Mouse (Mus musculus) intestine, embryonic 14.5 days (tissue): Measurements from ENCODE around the gene Celf1. TPM values are rescaled to one million over a fixed set of nuclear protein-coding genes. Genes with fewer than 3 reads are reported as not detected.

Experiments used
- ATAC-seq: fragments of 200-750 bp; cut with Nextera tagmentation; replicated peaks from 2 replicates; pipeline ENCODE4 v1.8.0; 2017; ENCODE audit warnings: low read depth, moderate number of reproducible peaks, moderate TSS enrichment, moderate library complexity; ENCODE audit not compliant: low FRiP score, low TSS enrichment
- DNase-seq: peaks from one replicate; pipeline ENCODE4 v3.0.0-alpha.2; 2018; ENCODE audit warnings: low spot score
- H3K27ac ChIP-seq: fragments of 300-500 bp; sonication (generic); 2 replicates; pipeline ENCODE4 v1.5.1; 2014; ENCODE audit warnings: low read depth, mild to moderate bottlenecking, control low read depth
- H3K27me3 ChIP-seq: fragments of 300-500 bp; sonication (generic); replicated peaks from 2 replicates; pipeline ENCODE4 v1.6.1; 2014; ENCODE audit warnings: low read length, control low read depth; ENCODE audit not compliant: control insufficient read depth, insufficient read depth
- H3K36me3 ChIP-seq: fragments of 300-500 bp; sonication (generic); 2 replicates; pipeline ENCODE4 v1.6.1; 2014; ENCODE audit warnings: low read length, control low read depth; ENCODE audit not compliant: control insufficient read depth, insufficient read depth
- H3K4me1 ChIP-seq: fragments of 300-500 bp; sonication (generic); replicated peaks from 2 replicates; pipeline ENCODE4 v1.6.1; 2014; ENCODE audit warnings: low read length, control low read depth, mixed read lengths; ENCODE audit not compliant: control insufficient read depth, insufficient read depth
- H3K4me2 ChIP-seq: fragments of 300-500 bp; sonication (generic); 2 replicates; pipeline ENCODE4 v1.6.1; 2014; ENCODE audit warnings: low read length
- H3K4me3 ChIP-seq: fragments of 300-500 bp; sonication (generic); 2 replicates; pipeline ENCODE4 v1.5.1; 2014; ENCODE audit warnings: low read depth, low read length, control low read depth, mixed read lengths
- H3K9ac ChIP-seq: fragments of 300-500 bp; sonication (generic); 2 replicates; pipeline ENCODE4 v1.6.1; 2014; ENCODE audit warnings: mild to moderate bottlenecking, low read length
- H3K9me3 ChIP-seq: fragments of 300-500 bp; sonication (generic); 2 replicates; pipeline ENCODE4 v1.6.1; 2016; ENCODE audit warnings: low read length, control low read depth; ENCODE audit not compliant: control insufficient read depth
- WGBS: fragments of 180-500 bp; shearing (Covaris S2); extraction: QIAGEN DNeasy Blood & Tissue Kit; methylation state at CpG from one replicate; pipeline ENCODE4 v1.1.7; 2014; 5-methylcytosine and 5-hydroxymethylcytosine counted together
- polyA plus RNA-seq: library from polyadenylated mRNA; unstranded; fragments of >200 nt; fragmentation: Nextera tagmentation; extraction: Ambion mirVana; gene quantifications from 2 replicates; pipeline ENCODE4 v1.2.1, GENCODE M21; 2014

Gene Celf1
- polyA plus RNA-seq, 1 experiment from 2014 or later: 70.6 TPM

DNA sequence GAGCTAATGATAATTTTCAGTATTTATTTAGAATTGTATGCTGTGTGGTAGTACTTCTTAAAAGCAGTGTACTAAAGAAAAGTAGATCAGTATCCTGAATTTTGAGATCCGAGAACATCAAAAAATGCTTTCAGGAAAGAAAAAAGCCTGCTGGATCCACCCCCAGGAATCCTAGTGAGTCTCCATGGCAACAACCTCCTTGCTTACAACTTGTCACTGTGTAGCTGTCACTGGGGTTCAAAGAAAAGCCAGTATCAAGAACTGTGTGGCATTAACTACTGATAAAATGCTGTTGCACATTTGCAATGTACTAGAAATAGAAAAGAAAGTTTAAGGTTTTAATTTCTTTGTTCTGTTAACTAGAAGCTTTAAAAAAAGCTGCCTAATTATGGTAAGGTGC, 15.9 kb downstream of the Celf1 start:
- H3K27me3 ChIP-seq: no peaks in the 10 kb centered on the region
- H3K4me2 ChIP-seq: no peak overlapping the region
- H3K4me1 ChIP-seq: no peaks in the 10 kb centered on the region
- H3K27ac ChIP-seq: no peak overlapping the region
- no peak overlapping the region for H3K4me3 ChIP-seq
- ATAC-seq (no peak), DNase-seq (no peak)
- H3K9me3 ChIP-seq: no peaks in the 10 kb centered on the region
- peaks cover 7% of the 10 kb centered on the region; the same call in 1 of the 2 replicates for H3K36me3 ChIP-seq
- WGBS: 73% methylated on average over 1 of the region's 1 CpGs
- no peak overlapping the region for H3K9ac ChIP-seq

DNA sequence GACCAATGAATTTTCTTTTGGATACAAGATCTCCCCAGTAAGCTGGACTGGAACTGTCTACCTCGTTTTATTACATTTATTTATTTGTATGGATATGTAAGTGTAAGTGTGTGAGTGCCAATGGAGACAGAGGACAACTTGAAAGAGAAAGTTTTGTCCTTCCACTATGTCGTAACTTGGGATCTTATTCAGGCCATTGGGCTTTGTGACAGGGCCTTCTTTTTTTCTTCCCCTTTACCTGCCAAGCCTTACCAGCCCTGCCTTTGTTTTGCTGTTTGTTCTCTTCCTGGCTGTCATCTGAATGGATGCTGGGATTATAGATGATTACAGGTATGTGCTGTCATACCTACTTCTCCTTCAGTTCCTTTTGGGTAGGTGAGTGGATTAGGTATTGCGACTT, 18.7 kb downstream of the Celf1 start:
- H3K4me2 ChIP-seq: no peak overlapping the region
- H3K27me3 ChIP-seq: no peaks in the 10 kb centered on the region
- H3K4me1 ChIP-seq: no peaks in the 10 kb centered on the region
- 85% methylated on average over 3 of the region's 3 CpGs for WGBS
- no peak overlapping the region for H3K9ac ChIP-seq
- H3K36me3 ChIP-seq: peaks cover 7% of the 10 kb centered on the region; the same call in 1 of the 2 replicates
- ATAC-seq: no peak
- no peak overlapping the region for H3K4me3 ChIP-seq
- H3K9me3 ChIP-seq: no peaks in the 10 kb centered on the region
- no peak overlapping the region for H3K27ac ChIP-seq
- no peak for DNase-seq

DNA sequence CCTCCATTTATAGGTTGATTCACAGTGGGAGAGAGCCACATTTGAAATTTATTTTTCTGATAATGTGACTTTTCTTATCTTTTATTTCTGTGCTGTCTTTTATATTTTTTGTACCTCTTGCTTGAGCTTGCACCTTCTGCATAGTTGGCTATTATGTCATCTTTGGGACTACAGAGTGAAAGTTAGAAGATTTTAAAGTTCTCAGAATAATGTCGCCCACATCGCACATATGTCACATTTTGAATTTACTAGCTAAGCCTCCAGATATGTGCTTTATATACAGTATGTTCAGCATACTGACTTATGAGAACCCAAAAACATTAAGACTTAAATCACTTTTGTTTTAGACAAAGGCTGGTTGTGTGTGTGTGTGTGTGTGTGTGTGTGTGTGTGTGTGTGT, 19.8 kb downstream of the Celf1 start:
- Histone ChIP-seq H3K36me3 (peaks cover 5% of the 10 kb centered on the region; the same call in 1 of the 2 replicates), H3K9ac (no peak overlapping the region), H3K4me1 (peaks cover 5% of the 10 kb centered on the region; the same call in 1 of the 2 replicates), H3K4me3 (no peak overlapping the region), H3K9me3 (no peaks in the 10 kb centered on the region), H3K4me2 (no peak overlapping the region), H3K27ac (no peak overlapping the region), H3K27me3 (no peaks in the 10 kb centered on the region)
- no peak for ATAC-seq
- no peak for DNase-seq
- WGBS: 94% methylated on average over 2 of the region's 2 CpGs

DNA sequence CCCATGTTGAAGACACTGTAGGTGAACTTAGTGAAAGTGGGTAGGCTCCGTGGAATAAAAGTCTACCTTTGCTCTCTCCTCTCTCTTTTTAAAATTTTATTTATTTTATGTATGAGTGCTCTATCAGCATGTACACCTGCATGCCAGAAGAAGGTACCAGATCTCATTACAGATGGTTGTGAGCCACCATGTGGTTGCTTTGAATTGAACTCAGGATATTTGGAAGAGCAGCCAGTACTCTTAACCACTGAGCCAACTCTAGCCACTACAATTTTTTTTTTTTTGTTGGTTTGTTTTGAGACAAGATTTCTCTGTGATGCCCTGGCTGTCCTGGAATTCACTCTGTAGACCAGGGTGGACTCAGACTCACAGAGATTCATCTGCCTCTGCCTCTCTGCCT, 23.1 kb downstream of the Celf1 start:
- no peaks in the 10 kb centered on the region for H3K9me3 ChIP-seq
- H3K4me1 ChIP-seq: peaks cover 10% of the 10 kb centered on the region
- H3K36me3 ChIP-seq: no peaks in the 10 kb centered on the region
- no peak overlapping the region for H3K9ac ChIP-seq
- H3K27me3 ChIP-seq: no peaks in the 10 kb centered on the region
- 90% methylated on average over 1 of the region's 1 CpGs for WGBS
- ATAC-seq (no peak), DNase-seq (no peak)
- H3K27ac ChIP-seq: no peak overlapping the region
- H3K4me2 ChIP-seq: no peak overlapping the region
- H3K4me3 ChIP-seq: no peak overlapping the region

DNA sequence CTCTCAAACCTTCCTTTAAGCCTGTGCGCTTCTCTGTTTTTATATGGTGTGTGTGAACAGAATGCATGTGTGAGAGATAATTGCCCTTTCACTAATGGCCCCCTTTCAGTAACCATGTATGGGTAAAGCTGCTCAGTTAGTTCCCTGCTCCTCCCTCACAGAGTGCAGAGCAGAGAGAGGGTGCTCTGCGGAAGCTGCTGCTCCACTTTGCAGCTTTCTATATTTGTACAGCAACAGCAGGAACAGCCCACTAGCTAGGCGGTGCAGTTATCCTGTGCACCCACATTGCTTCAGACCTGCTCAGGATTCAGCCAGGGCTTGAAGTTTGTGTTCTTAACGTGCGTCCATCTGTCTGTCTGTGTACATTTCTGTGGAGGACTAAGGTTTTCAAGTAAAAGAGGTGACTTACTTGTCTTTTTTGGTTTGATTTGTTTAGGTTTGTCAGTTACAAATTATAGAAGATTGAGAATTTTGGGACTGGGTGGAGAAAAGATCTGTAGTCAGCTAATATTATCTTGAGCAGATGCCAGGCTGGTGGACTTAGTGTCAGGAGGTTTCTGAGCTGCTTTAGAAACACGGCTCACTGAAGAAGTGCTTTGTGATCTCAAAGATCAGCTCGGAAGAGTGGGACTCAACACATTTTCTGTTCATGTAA, 24.8 kb downstream of the Celf1 start:
- 54% methylated on average over 7 of the region's 7 CpGs for WGBS
- Histone ChIP-seq H3K9me3 (no peaks in the 10 kb centered on the region), H3K27ac (peak overlapping the region; percentile 17; the same call in 1 of the 2 replicates), H3K4me3 (0 out of 2 replicates have a peak overlapping the region, but pooled peaks have one; percentile 16), H3K27me3 (no peaks in the 10 kb centered on the region), H3K36me3 (no peaks in the 10 kb centered on the region), H3K4me1 (peaks cover 10% of the 10 kb centered on the region), H3K4me2 (peak overlapping the region; percentile 22; the same call in 1 of the 2 replicates), H3K9ac (no peak overlapping the region)
- no peak for DNase-seq
- ATAC-seq: no peak

DNA sequence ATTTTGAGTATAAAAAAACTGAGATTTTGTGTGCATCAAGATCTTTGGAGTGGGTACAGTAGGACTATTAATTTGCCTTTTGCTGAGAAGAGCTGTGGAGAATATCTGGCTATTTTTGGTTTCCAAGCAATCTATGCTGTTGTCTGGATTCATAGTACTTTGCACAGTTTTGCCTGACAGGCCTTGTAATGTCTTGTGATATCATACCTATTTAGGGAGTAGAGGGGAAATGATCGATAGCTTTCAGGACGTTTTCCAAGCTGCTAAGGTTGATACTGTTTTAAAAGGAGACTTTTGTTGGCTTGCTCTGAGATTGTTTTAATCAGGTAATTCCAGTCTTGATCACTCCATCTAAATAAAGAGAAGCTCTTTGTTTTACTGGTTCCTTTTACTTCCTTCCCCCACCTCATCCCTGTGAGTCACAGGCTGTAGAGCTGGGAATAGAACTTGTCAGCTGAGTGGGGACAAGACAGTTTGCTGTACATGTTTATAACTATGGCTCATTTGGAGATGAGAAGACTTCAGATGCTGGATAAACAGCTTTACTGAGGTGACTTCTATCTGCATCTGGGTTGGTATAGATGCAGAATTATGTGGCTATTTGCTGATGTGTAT, 25.4 kb downstream of the Celf1 start:
- H3K27ac ChIP-seq: peak overlapping the region; percentile 17; the same call in 1 of the 2 replicates
- H3K4me1 ChIP-seq: peaks cover 10% of the 10 kb centered on the region
- DNase-seq: no peak
- H3K9ac ChIP-seq: 0 out of 2 replicates have a peak overlapping the region, but pooled peaks have one; percentile 13
- no peaks in the 10 kb centered on the region for H3K27me3 ChIP-seq
- WGBS: 61% methylated on average over 2 of the region's 2 CpGs
- no peaks in the 10 kb centered on the region for H3K36me3 ChIP-seq
- ATAC-seq: no peak
- no peaks in the 10 kb centered on the region for H3K9me3 ChIP-seq
- peak overlapping the region; percentile 22; the same call in 1 of the 2 replicates for H3K4me2 ChIP-seq
- peak overlapping the region; percentile 16; the same call in 1 of the 2 replicates for H3K4me3 ChIP-seq

DNA sequence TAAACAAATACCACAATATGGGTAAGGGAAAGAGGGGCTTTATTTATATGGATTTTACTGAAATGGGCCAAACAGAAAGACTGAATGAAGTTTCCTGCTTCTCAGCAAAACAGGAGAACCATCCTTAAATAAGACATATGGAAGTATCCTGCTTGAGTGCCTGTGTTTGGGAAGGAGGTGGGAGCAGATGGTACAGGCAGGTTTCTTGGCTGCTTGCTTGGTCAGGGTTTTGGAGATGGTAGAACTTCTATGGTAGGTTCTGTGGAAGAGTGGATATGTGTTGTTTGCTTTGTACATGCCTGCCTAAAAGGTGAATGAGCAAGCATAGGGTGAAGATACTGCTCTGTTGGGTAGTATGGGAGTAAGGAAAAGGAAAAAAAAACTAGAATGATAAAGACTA, 30.4 kb downstream of the Celf1 start:
- no peaks in the 10 kb centered on the region for H3K9me3 ChIP-seq
- DNase-seq (no peak), ATAC-seq (no peak)
- H3K4me3 ChIP-seq: no peak overlapping the region
- no peaks in the 10 kb centered on the region for H3K27me3 ChIP-seq
- H3K27ac ChIP-seq: no peak overlapping the region
- no peaks in the 10 kb centered on the region; the same call in 1 of the 2 replicates for H3K4me1 ChIP-seq
- no peak overlapping the region for H3K9ac ChIP-seq
- H3K36me3 ChIP-seq: no peaks in the 10 kb centered on the region; the same call in 1 of the 2 replicates
- no peak overlapping the region for H3K4me2 ChIP-seq

DNA sequence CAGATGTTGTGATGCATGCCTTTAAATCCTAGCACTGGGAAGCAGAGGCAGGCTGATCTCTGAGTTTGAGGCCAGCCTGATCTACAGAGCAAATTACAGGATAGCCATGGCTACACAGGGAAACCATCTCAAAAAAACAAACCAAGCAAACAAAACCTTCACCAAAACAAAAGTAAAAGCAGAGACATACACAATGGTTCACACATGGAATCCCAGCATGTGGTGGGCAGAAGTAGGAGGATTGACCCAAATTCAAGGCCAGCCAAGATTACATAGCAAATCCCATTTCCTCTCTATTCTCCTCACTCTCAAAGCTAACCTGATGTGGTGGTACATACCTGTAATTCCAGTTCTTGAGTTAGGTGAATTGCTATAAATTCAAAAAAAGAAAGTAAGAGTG, 33.9 kb downstream of the Celf1 start:
- H3K27ac ChIP-seq: no peak overlapping the region
- H3K36me3 ChIP-seq: no peaks in the 10 kb centered on the region; the same call in 1 of the 2 replicates
- no peaks in the 10 kb centered on the region for H3K9me3 ChIP-seq
- no peak overlapping the region for H3K4me3 ChIP-seq
- no peak overlapping the region for H3K4me2 ChIP-seq
- no peak for DNase-seq
- no peaks in the 10 kb centered on the region for H3K27me3 ChIP-seq
- no peak for ATAC-seq
- no peaks in the 10 kb centered on the region for H3K4me1 ChIP-seq
- no peak overlapping the region for H3K9ac ChIP-seq
